Mouse (Mus musculus) heart, embryonic 11.5 days (tissue): ENCODE results near the gene Cnbd2. TPM values are rescaled to one million over a fixed set of nuclear protein-coding genes. Genes with fewer than 3 reads are reported as not detected.

ENCODE experiments used
- ATAC-seq: fragments of 200-750 bp; cut with Nextera tagmentation; replicated peaks from 2 replicates; pipeline ENCODE4 v1.8.0; 2017; ENCODE audit warnings: moderate library complexity; ENCODE audit not compliant: insufficient number of reproducible peaks, low FRiP score, low TSS enrichment
- H3K27ac ChIP-seq: fragments of 300-500 bp; sonication (generic); 2 replicates; pipeline ENCODE4 v1.5.1; 2014; ENCODE audit warnings: mild to moderate bottlenecking, low read depth, low read length
- H3K27me3 ChIP-seq: fragments of 300-500 bp; sonication (generic); 2 replicates; pipeline ENCODE4 v1.6.1; 2014; ENCODE audit warnings: mild to moderate bottlenecking, low read length, mixed read lengths; ENCODE audit not compliant: control insufficient read depth, insufficient read depth
- H3K36me3 ChIP-seq: fragments of 300-500 bp; sonication (generic); 2 replicates; pipeline ENCODE4 v1.6.1; 2014; ENCODE audit warnings: mild to moderate bottlenecking, low read length, moderate library complexity, mixed read lengths; ENCODE audit not compliant: control insufficient read depth, insufficient read depth
- H3K4me1 ChIP-seq: fragments of 300-500 bp; sonication (generic); 2 replicates; pipeline ENCODE4 v1.6.1; 2014; ENCODE audit warnings: low read length; ENCODE audit not compliant: control insufficient read depth, insufficient read depth
- H3K4me2 ChIP-seq: fragments of 300-500 bp; sonication (generic); 2 replicates; pipeline ENCODE4 v1.6.1; 2014; ENCODE audit warnings: mild to moderate bottlenecking, moderate library complexity
- H3K4me3 ChIP-seq: fragments of 300-500 bp; sonication (generic); 2 replicates; pipeline ENCODE4 v1.5.1; 2014; ENCODE audit warnings: low read depth, low read length
- H3K9ac ChIP-seq: fragments of 300-500 bp; sonication (generic); 2 replicates; pipeline ENCODE4 v1.6.1; 2014; ENCODE audit warnings: mild to moderate bottlenecking, low read depth, low read length, moderate library complexity
- H3K9me3 ChIP-seq: fragments of 300-500 bp; sonication (generic); replicated peaks from 2 replicates; pipeline ENCODE4 v1.6.1; 2016; ENCODE audit warnings: low read length; ENCODE audit not compliant: control insufficient read depth
- WGBS: fragments of 180-500 bp; shearing (Covaris S2); extraction: QIAGEN DNeasy Blood & Tissue Kit; methylation state at CpG from one replicate; pipeline ENCODE4 v1.1.7; 2014; ENCODE audit not compliant: insufficient replicate concordance; 5-methylcytosine and 5-hydroxymethylcytosine counted together
- polyA plus RNA-seq: library from polyadenylated mRNA; unstranded; fragments of >200 nt; fragmentation: Nextera tagmentation; extraction: Ambion mirVana; gene quantifications from 2 replicates; pipeline ENCODE4 v1.2.1, GENCODE M21; 2014

Gene Cnbd2
- polyA plus RNA-seq, 1 experiment from 2014 or later = 2.3 TPM

DNA sequence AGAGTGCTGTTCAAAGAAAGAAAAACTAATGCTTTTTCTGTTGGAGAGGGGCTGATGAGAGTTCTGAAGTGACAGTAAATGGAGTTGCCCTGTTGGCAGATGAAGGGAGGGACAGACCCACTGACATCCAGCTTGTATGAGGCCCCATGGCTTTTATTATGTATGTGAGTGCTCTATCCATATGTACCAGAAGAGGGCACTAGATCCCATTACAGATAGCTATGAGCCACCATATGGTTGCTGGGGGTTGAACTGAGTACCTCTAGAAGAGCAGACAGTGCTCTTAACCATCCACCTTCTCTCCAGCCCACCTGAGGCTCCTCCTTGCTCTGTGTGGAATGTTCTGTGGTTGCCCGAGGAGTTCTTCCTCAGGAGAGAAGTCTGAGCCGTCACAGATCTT lies 6.3 kb upstream of the Cnbd2 start:
- no peaks in the 10 kb centered on the region for H3K4me1 ChIP-seq
- no peak for ATAC-seq
- H3K27ac ChIP-seq = no peak overlapping the region
- no peak overlapping the region for H3K4me3 ChIP-seq
- 86% methylated on average over 2 of the region's 2 CpGs for WGBS
- H3K9me3 ChIP-seq = no peaks in the 10 kb centered on the region
- H3K4me2 ChIP-seq = no peak overlapping the region
- no peak overlapping the region for H3K9ac ChIP-seq
- H3K36me3 ChIP-seq = peaks cover 10% of the 10 kb centered on the region
- H3K27me3 ChIP-seq = no peaks in the 10 kb centered on the region

DNA sequence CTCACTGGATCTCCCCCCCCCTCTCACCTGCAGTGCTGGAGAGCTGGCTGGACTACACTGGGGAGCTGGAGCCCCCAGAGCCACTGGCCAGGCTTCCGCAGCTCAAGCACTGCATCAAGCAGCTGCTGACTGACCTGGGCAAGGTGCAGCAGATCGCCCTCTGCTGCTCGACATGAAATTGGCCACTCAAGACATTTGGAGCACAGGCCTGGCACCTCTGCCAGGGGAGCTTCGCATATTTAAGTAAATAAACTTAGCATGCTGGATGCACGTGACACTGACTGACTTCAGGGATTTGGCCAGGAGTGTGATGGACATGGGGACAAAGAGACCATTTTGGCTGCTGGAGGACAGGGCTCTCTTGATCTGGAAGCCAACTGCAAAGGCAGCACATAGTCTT lies 4.8 kb upstream of the Cnbd2 start:
- Histone ChIP-seq H3K4me2 (no peak overlapping the region), H3K27ac (no peak overlapping the region), H3K9me3 (no peaks in the 10 kb centered on the region), H3K27me3 (no peaks in the 10 kb centered on the region), H3K4me1 (no peaks in the 10 kb centered on the region; the same call in 1 of the 2 replicates), H3K9ac (no peak overlapping the region), H3K4me3 (no peak overlapping the region), H3K36me3 (peaks cover 10% of the 10 kb centered on the region)
- WGBS = 59% methylated on average over 5 of the region's 5 CpGs
- no peak for ATAC-seq

DNA sequence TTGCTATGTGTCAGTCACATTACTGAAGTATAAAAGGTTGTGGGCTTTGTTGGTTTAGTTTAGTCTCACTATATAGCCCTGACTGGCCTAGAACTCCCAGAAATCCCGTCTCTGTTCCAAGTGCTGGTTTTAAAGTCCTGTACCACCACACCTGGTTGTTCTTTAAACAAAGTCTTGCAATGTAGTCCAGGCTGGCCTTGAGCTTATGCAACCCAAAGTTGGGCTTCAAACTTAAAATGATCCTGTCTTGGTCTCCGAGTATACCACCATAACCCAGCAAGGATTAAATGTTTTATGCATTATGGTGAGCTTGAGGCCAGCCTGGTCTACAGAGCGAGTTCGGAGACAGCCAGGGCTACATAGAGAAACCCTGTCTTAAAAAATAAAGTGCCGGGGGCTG lies 2.2 kb upstream of the Cnbd2 start:
- 91% methylated on average over 5 of the region's 5 CpGs for WGBS

DNA sequence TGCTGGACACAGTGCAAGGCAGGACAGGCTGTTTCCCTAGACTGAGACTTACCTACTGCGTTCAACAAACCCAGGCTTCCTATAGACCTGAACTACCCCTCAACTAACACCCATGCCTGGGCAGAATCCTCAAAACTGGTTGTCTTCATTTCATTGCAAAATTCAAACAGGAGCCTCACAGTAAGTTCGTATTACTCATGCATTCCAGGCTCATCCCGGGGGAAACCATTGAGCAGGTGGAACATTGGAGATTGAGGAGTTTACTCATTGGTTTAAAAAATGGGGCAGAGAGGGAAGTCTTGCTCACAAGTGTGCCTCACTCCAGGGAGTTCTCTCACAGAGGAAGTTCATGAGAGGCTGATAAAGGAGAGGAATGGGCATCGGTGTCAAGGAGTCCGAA lies 1.6 kb upstream of the Cnbd2 start:
- H3K27me3 ChIP-seq = no peaks in the 10 kb centered on the region
- WGBS = 93% methylated on average over 5 of the region's 5 CpGs
- H3K9me3 ChIP-seq = no peaks in the 10 kb centered on the region
- no peak overlapping the region for H3K4me2 ChIP-seq
- H3K9ac ChIP-seq = no peak overlapping the region
- no peaks in the 10 kb centered on the region for H3K36me3 ChIP-seq
- H3K4me1 ChIP-seq = no peaks in the 10 kb centered on the region; the same call in 1 of the 2 replicates
- H3K4me3 ChIP-seq = no peak overlapping the region
- no peak for ATAC-seq
- no peak overlapping the region for H3K27ac ChIP-seq

More for the DNA sequence above, 2.2 kb upstream of the Cnbd2 start:
- no peaks in the 10 kb centered on the region for H3K27me3 ChIP-seq
- no peaks in the 10 kb centered on the region for H3K9me3 ChIP-seq
- no peak overlapping the region for H3K27ac ChIP-seq
- H3K9ac ChIP-seq = no peak overlapping the region
- ATAC-seq = no peak
- H3K36me3 ChIP-seq = peaks cover 3% of the 10 kb centered on the region; the same call in 1 of the 2 replicates
- no peak overlapping the region for H3K4me2 ChIP-seq
- no peak overlapping the region for H3K4me3 ChIP-seq
- no peaks in the 10 kb centered on the region; the same call in 1 of the 2 replicates for H3K4me1 ChIP-seq

DNA sequence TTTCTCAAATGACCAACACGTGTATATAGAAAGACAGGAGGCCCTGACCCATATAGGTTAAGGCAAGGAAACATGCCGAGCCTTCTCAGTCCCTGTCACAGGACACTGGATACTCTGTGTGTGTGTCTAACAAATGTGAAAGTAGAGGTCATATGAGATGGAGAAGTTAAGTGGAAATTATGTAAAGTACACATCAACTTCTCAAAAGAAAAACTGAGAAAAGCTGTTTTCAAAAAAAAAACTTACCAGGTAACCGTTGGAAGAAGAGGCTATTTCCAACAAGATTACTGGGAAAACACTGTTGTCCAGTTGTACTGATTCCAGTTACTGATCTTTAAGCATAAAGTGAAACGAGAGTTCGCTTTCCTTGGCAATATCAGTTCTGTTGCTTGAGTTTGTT lies 1.2 kb upstream of the Cnbd2 start:
- H3K9ac ChIP-seq = no peak overlapping the region
- H3K4me3 ChIP-seq = no peak overlapping the region
- 89% methylated on average over 5 of the region's 5 CpGs for WGBS
- no peak for ATAC-seq
- no peaks in the 10 kb centered on the region; the same call in 1 of the 2 replicates for H3K4me1 ChIP-seq
- no peaks in the 10 kb centered on the region for H3K9me3 ChIP-seq
- H3K27me3 ChIP-seq = no peaks in the 10 kb centered on the region
- H3K36me3 ChIP-seq = no peaks in the 10 kb centered on the region
- no peak overlapping the region for H3K27ac ChIP-seq
- peak overlapping the region; percentile 73 for H3K4me2 ChIP-seq

DNA sequence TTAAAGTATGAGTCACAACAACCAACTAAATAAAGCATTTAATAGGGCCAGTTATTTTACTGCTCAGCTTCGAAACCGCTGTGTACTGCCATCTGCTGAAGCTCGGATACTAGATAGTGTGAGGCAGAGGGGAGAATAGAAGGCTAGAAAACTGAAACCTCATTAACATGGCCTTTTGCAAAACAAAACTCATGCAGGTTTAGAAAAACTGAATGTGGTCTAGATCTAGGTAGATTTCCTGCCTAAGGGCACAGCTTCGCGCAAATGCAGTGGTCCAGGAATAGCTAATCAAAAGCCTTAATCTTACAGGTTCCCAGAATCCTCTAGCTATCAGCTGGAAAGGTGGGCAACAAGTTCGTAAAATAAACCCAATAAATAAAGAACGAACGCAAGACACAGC lies 658 bp upstream of the Cnbd2 start:
- H3K27ac ChIP-seq = peak overlapping the region; percentile 97
- no peaks in the 10 kb centered on the region for H3K36me3 ChIP-seq
- H3K9me3 ChIP-seq = no peaks in the 10 kb centered on the region

DNA sequence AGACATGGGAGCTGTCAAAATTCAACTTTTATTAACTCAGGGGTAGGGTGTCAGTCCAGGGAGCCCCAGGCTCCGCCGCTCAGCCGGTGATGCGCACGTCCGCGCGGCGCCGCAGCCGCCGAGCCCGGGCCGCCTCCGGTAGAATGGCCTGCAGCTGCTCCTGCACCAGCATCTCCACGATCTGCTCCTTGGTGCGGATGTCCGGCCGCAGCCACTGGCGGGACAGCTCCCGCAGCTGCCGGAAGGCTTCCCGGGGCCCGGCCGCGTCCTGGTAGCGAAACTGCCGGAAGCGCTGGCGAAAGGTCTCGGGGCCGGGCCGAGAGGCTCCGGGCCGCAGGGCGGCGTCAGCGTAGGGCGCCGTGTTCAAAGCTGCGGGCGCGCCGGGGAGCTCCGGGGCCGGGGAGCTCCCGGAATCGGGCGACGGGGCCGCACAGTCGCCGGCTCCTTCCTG lies 233 bp upstream of the Cnbd2 start:
- peak overlapping the region; percentile 93 for H3K4me3 ChIP-seq

More for the DNA sequence above, 658 bp upstream of the Cnbd2 start:
- H3K4me2 ChIP-seq = peak overlapping the region; percentile 73
- ATAC-seq = no peak
- peak overlapping the region; percentile 97 for H3K9ac ChIP-seq
- peak overlapping the region; percentile 93 for H3K4me3 ChIP-seq
- 22% methylated on average over 8 of the region's 8 CpGs for WGBS
- no peaks in the 10 kb centered on the region for H3K27me3 ChIP-seq
- H3K4me1 ChIP-seq = no peaks in the 10 kb centered on the region; the same call in 1 of the 2 replicates

DNA sequence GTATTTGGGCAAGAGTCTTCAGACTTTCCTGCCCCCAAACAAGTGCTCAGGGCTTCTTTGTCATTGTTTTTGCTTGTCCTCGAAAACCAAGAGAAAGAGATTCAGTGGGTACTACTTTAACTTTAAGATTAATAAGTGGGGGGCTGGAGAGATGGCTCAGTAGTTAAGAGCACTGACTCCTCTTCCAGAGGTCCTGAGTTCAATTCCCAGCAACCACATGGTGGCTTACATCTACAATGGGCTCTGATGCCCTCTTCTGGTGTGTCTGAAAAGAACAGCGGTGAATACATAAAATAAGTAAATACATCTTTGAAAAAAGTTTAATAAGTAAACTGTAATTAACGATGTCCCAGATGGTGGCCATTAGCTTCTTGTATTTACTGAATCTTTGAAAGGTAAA lies 1.1 kb downstream of the Cnbd2 start:
- H3K4me2 ChIP-seq = peak overlapping the region; percentile 73
- peak overlapping the region; percentile 97; the same call in 1 of the 2 replicates for H3K9ac ChIP-seq
- H3K4me1 ChIP-seq = no peaks in the 10 kb centered on the region; the same call in 1 of the 2 replicates
- no peak overlapping the region for H3K27ac ChIP-seq
- no peaks in the 10 kb centered on the region for H3K27me3 ChIP-seq
- no peak for ATAC-seq
- H3K9me3 ChIP-seq = no peaks in the 10 kb centered on the region
- H3K4me3 ChIP-seq = peak overlapping the region; percentile 93
- no peaks in the 10 kb centered on the region for H3K36me3 ChIP-seq
- 57% methylated on average over 3 of the region's 3 CpGs for WGBS

More for the DNA sequence above, 233 bp upstream of the Cnbd2 start:
- WGBS = under 1% methylated on average over 53 of the region's 53 CpGs
- Histone ChIP-seq H3K4me1 (no peaks in the 10 kb centered on the region; the same call in 1 of the 2 replicates), H3K36me3 (no peaks in the 10 kb centered on the region), H3K4me2 (peak overlapping the region; percentile 73), H3K27me3 (no peaks in the 10 kb centered on the region), H3K9ac (peak overlapping the region; percentile 97), H3K27ac (peak overlapping the region; percentile 97), H3K9me3 (no peaks in the 10 kb centered on the region)
- ATAC-seq = peak; percentile 63

DNA sequence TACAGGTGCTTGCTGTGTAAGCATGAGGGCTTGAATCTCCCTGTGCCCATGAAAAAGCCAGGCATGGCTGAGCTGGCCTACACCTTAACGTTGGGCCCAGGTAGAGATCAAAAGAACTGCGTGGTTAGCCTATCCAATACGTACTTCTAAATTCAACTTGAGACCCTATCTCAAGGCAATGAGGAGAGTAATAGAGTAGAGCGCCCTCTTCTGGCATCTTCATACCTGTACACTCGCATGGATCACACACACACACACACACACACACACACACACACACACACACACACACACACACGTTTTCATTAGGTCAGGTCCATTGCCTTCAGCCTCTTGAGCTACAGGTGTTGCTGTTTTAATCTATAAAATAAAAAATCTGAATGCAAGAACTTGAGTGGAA lies 2.7 kb downstream of the Cnbd2 start:
- Histone ChIP-seq H3K9ac (no peak overlapping the region), H3K36me3 (no peaks in the 10 kb centered on the region), H3K9me3 (no peaks in the 10 kb centered on the region), H3K4me3 (no peak overlapping the region), H3K4me2 (no peak overlapping the region), H3K27ac (no peak overlapping the region), H3K27me3 (no peaks in the 10 kb centered on the region), H3K4me1 (no peaks in the 10 kb centered on the region; the same call in 1 of the 2 replicates)
- no peak for ATAC-seq
- 85% methylated on average over 6 of the region's 6 CpGs for WGBS
